In genomic region chr12:75663646-75664515, GRCm38 (mm10) we compare ENCODE assay signal across 13 mouse cellular contexts. TPM values are rescaled to one million over a fixed set of nuclear protein-coding genes. Genes with fewer than 3 reads are reported as not detected.
DNase-seq lines count a peak whose midpoint lies in the region; ATAC-seq lines count a peak whose summit lies in the region.
"Had no signal": no experiment of that assay in that cellular context is flagged by ENCODE, and none has a peak within 500 bp of the region (broad histone marks: within the 10 kb centered on the region; RNA-seq: fewer than 3 reads in every experiment).

No protein-coding gene starts in this region.

- peak overlapping the region; percentile 29; the same call in 1 of the 2 replicates for H3K27ac ChIP-seq in intestine, embryonic 15.5 days
- H3K27ac ChIP-seq: liver, embryonic 15.5 days; neural tube, embryonic 15.5 days had no signal

- ATAC-seq in intestine, embryonic 15.5 days = peak; percentile 61
- ATAC-seq in megakaryocyte progenitor cell, adult 5-6 weeks (replicated peaks; ENCODE audit: poor library complexity) = no peak

- H3K4me2 ChIP-seq in intestine, embryonic 15.5 days (replicated peaks) = no peak overlapping the region
- H3K4me2 ChIP-seq: liver, embryonic 15.5 days; neural tube, embryonic 15.5 days had no signal

- no peaks in the 10 kb centered on the region for H3K4me1 ChIP-seq in intestine, embryonic 15.5 days (replicated peaks)

- H3K27me3 ChIP-seq in intestine, embryonic 15.5 days (replicated peaks) = no peaks in the 10 kb centered on the region
- H3K27me3 ChIP-seq: liver, embryonic 15.5 days; neural tube, embryonic 15.5 days had no signal

- WGBS in intestine, embryonic 15.5 days = 58% methylated on average over 13 of the region's 13 CpGs

- no peaks in the 10 kb centered on the region for H3K36me3 ChIP-seq in intestine, embryonic 15.5 days
- H3K36me3 ChIP-seq: liver, embryonic 15.5 days; neural tube, embryonic 15.5 days had no signal

- peak; percentile 82 to 83 for DNase-seq in adrenal gland, adult (ENCODE audit: inconsistent age in 2 of 2, low spot score in 1 of 2)
- no peak for DNase-seq in adrenal gland, adult 18-20 months (ENCODE audit: low spot score in 2 of 2)
- DNase-seq in ES-CJ7 (ENCODE audit: low read depth, low spot score) = peak; percentile 22
- peak; percentile 75 to 76 for DNase-seq in kidney, postnatal 25 days
- no peak for DNase-seq in thymus, postnatal 14 days
- no peak for DNase-seq in heart, adult 11 months
- DNase-seq: gastrocnemius, postnatal 14 days; heart, postnatal 36 days had no signal

- no peak overlapping the region for H3K9ac ChIP-seq in intestine, embryonic 15.5 days
- H3K9ac ChIP-seq: liver, embryonic 15.5 days; neural tube, embryonic 15.5 days had no signal

- no peak overlapping the region for H3K4me3 ChIP-seq in intestine, embryonic 15.5 days (replicated peaks)
- H3K4me3 ChIP-seq: erythroblast, embryonic 14.5 days; liver, embryonic 15.5 days; neural tube, embryonic 15.5 days had no signal

- H3K9me3 ChIP-seq in intestine, embryonic 15.5 days = no peaks in the 10 kb centered on the region
- H3K9me3 ChIP-seq: liver, embryonic 15.5 days; neural tube, embryonic 15.5 days had no signal

RNA-seq across cellular contexts. Expression of gene Wdr89, which starts 5.5 kb away (rescaled TPM):
- total RNA-seq in adrenal gland, adult 18-20 months (2021) = 1 to 10 TPM; 3.4 to 3.9 TPM
- 11.0 and 12.6 TPM in 2 replicates for polyA plus RNA-seq in intestine, embryonic 15.5 days (2015; fragmentation: Nextera tagmentation; extraction: Ambion mirVana)
- total RNA-seq in megakaryocyte progenitor cell, adult 5-6 weeks (2015) = 17.0 and 20.6 TPM in 2 replicates
- total RNA-seq in megakaryocyte progenitor cell, adult 5-6 weeks (2017) = 17.4 and 17.5 TPM in 2 replicates

Comparison
In these comparisons a context has a peak if more than half of its experiments do, and no peak if none do; other contexts are left out.
1. DNase-seq: peak in adrenal gland, adult (2 of 2), ES-CJ7 (single experiment) and kidney, postnatal 25 days (2 of 2); none in adrenal gland, adult 18-20 months (0 of 2), thymus, postnatal 14 days (single experiment) and heart, adult 11 months (single experiment).